Mouse (Mus musculus): ENCODE data around the gene Pelo.

The Pelo gene

DNA sequence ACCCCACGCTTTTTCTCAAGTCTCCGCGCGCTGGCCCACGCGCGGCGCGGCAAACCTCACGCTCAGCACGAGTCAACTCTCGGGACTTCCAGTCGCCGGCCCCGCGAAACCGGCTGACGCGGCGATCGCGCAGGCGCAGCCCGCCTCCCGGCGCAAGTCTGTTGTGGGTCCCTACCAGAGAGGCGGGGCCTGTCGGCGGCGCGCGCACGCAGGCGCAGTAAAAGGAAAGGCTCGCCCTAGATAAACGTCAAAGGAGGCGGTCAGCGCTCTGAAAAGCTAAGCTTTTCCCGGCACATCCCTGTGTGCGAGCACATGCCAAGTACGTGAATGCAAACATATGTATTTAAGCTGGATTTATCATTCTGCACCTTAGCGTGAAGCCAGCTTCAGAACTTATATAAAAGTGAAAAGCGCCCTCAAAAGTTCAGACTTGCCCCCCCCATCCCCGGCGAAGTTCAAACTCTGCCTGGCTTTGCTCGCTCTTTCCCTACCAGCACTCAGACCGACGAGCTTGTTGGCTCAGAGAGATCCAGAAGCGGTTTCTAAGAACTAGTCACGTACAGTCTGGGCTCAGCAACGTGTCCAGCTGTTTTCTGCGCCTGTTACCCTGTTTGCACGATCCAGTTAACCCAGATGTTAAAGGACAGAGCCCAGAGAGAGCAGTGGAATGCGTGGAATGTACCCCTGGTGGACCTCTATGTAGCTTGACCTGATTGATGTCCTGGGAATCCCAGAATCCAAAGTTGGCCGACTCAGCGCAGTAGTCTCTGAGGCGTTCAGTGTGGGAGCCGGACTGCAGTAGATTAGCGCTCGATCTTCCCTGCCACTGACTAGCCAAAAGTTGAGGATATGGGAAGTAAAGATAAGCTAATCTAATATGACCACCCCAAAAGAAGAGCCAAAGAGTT is at the start of gene Pelo:
Pelo (minus strand) TSS at position 118 of the 908 bp plus-strand sequence.
- peak; percentile 95 for DNase-seq

DNA sequence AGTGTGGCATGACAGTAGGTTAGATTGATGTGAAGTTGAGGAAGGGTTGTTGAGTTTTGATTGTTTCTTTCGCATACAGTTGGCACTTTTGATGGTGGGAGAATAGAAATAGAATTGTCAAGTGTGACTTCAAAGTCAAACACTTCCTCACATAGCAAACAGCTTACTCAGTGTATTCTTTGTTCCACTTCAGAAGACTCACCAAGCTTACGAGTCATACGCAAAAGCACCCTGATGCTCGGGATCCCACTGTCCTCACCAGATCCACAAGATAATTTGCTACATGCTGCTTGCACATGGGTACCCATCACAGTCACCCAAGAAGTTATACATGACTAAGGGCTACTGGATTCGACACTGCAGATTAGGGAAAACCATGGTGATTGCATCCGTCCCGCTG is 48.5 kb upstream of the Pelo start:
- no peak for DNase-seq

DNA sequence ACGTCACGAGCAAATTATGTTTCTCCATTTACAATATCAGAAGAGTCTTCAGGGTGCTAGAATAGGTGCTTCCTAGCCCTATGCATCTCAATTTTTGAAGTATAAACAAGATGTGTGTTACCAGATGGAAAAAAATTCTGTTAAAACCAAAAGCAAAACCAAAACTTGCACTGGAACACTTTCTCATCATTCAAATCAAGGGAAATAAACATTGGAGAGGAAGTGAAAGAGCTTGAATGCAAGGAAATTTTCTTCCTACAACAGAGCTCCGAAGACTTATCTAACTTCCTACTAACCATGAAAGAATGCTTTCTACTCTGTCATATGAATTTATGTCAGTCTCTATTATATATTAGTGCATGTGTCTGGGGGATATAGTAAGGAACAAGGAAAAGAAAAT is 46.8 kb upstream of the Pelo start:
- no peak for DNase-seq

DNA sequence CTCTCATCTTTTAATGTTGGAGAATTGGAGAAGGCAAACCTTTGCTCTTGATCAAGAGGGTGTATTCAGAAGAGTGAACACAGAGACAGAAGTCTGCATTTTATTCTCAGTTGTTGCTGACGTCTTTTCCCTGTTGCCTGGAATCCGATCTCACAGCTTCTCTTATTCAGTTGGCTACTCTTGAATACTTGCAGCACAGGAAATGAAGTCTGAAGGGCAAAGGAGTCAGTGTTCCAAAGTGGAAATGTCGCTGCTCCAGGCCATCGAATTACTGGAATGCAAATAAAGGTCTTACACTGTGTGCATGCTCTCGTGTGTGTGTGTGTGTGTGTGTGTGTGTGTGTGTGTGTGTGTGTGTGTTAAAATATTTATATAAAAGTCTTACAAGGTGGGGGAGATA is 42.4 kb upstream of the Pelo start:
- DNase-seq: peak; percentile 2

DNA sequence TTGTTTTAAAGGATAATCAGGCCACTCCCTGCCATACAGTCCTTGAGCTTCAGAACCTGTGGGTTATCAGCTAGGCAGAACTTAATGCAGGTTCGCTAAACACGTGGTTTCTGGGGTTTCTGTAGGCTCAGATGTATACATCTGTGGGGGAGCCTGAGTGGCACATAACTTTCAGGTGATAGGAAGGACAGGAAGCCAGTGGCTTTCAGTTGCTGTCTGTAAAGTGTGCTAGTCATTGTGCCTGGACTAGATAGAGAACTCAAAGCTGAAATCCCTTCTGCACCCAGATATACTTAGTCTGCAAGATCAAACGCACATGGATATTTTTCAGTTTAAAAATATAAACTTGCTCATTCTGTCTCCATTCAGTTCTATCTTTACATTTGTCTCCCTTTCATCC is 41.4 kb upstream of the Pelo start:
- no peak for DNase-seq

DNA sequence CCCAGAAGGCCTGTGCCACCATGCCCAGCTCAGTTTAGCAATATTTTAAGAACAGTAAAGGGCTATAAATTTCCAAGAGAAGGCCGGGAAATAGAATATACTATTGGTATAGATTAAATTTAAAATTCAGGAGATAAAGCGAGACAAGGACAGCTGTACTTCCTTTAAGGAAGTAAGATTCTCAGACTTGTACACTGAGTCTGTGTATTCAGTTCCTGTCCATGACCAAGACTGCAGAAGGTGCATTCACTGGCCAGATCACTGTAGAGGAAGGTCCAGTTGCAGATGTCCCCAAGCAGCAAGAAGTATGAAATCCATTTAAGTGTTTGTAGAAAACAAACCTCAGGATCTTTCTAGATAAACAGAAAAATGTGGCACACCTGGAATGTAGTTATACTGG is 40.0 kb upstream of the Pelo start:
- no peak for DNase-seq

DNA sequence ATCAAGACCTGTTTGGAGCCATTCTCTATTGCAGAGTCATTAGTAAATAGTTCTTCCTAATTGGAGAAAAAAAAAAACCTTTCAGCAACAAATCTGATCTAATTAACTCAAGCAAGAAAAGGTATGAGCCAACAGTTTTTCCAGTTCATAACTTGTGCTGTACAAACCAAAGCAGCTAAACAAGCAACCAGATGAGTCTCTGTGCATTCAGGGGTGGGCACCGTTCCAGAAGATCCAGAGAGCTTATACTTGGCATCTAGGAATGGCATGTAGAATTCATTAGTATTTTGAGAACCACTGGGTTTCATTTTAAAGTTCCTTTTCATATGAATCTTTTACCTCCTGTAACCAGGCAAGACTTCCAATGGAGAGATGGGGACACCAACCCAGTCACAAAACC is 37.8 kb upstream of the Pelo start:
- no peak for DNase-seq

DNA sequence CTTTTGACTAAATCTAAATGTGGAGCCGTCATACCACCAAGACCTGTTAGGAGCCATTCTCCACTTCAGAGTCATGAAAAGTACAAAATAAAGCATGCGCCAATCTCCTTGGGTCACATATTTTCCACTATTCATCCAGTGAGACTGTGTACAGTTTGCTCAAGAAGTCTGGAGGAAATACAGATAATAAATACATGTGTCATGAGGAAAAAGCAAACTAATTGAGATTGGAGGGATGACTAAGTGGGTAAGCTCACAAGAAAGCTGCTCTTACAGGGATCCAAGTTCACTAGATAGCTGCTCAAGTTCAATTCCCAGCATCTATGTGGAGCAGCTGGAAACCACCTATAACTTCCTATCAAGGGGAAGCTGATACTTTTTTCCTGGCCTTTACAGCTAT is 36.5 kb upstream of the Pelo start:
- DNase-seq: no peak

DNA sequence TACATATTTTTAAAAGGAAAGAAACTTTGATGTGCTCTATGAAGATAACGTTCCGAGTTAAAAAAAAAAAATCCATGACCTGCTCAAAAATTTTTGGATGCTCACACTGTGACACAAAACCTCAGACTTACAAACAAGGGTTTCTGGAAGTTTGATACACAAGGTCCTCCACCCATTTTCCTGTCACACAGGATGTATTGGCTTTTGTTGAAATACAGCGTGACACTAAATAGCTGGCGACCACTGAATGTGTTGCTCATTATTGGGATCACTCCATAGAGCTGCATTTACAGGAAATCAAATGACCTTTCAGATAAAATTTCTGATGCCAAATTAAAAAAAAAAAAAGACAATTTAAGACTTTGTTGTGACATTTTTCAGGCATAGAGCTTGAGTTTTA is 35.1 kb upstream of the Pelo start:
- no peak for DNase-seq

DNA sequence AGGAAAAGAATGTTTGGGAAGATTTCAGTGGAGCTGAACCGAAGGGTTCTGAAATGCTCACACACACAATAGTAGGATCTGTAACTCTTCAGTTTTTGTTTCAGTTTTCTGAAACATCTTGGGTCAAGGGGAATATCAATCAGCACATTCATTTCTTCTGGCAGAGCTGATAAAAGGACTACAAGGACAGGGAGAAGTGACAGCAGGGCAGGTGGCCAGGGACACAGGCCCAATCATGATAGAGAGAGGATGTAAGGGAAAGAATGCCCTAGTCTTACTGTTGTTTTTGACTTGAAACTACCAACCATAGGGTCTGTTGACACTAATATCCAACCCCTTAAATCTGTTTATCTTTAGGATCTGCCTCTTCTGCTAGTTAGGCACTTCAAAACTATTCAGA is 34.5 kb upstream of the Pelo start:
- no peak for DNase-seq

DNA sequence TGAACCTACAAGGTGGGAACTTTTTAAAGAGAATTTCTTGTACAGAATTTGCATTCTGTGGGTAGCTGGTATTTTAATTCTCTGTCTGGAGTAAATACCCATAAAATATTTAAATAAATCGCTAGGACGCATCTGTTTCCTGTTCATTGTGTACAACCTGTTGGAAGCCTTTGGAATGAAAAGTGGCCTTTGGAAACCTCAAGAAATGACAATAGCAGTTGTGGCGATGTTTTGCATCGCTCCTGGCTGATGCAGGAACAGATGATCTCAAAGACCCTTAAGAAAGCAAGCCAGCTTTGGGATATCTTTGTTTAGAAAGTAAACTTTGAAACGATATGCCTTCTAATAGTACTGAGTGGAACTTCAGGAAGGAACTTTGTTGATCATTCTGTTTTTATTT is 28.8 kb upstream of the Pelo start:
- no peak for DNase-seq

DNA sequence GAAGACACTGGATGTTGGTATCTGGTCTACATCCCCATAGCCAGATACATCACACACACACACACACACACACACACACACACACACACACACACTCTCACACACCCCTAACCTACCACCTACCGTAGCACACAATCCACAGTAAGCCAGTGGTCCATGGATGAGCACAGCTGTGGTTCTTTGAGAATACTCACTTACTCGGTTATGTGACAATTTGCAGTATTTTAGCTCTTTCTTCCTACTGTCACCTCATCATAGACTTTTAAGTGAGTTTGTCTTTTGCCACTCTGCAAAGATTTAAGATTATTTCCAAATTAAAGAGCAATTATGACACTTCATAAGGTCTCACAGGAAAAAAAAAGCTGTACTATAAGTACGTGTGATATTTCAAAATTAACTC is 28.2 kb upstream of the Pelo start:
- no peak for DNase-seq

DNA sequence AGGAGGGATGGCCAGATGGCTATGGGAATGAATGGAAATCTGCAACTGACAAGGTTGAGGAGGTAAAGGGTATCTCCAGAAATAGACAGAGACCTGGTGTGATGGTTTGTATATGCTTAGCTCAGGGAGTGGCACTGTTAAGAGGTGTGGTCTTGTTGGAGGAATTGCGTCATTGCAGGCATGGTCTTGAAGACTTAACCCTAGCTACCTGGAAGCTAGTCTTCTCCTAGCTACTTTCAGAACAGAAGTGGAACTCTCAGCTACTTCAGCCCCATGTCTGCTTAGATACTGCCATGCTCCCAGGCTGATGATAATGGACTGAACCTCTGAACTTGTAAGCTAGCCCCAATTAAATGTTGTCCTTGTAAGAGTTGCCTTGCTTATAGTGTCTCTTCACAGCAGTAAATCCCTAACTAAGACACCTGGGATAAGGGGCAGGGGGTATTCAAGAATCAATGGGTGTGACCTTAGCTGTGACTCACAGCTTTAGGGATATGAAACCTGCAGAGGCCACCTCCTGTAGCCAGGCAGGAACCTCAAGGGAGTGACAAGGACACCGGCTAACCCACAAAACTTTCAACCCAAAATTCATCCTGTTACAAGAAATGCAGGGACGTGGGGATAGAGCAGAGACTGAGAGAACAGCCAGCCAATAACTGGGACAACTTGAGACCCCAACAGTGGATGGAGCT is 27.1 kb upstream of the Pelo start:
- no peak for DNase-seq

DNA sequence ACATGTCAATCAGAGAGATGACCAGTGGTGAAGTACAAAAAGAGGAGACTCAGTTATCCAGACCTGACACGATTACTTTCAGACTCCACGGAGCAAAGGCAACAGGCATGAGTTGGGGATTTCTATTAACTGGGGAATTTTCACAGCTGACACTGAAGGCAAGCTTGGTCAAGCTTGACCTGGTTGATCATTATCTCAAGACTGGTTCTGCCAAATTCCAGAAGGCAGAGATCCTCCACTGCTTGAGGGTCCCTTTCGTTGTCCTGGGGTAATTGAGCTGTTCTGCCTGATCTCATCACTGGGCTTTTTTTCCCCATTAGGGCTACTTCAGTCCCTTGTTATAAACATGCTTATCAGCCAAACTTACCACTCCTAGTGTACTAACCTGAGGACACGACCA is 19.6 kb upstream of the Pelo start:
- DNase-seq: no peak

DNA sequence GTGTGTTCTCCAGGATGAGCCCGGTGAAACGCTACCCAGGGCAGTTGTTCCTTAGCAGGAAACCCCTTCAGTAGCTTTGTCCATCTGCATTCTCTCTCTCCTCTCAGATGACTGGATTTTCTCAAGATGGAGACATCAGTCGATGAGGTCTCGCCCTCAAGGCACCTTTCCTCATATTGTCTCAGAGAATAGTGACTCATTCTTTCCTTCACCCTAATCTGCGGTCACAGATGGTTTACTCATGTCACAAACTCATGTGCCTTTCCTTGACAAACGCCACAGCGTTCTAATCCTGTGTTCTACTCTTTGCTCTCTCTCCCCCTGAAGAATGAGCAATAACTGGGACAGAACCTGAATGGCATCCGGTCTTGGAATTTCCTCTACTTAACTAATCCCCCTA is 17.4 kb upstream of the Pelo start:
- no peak for DNase-seq

DNA sequence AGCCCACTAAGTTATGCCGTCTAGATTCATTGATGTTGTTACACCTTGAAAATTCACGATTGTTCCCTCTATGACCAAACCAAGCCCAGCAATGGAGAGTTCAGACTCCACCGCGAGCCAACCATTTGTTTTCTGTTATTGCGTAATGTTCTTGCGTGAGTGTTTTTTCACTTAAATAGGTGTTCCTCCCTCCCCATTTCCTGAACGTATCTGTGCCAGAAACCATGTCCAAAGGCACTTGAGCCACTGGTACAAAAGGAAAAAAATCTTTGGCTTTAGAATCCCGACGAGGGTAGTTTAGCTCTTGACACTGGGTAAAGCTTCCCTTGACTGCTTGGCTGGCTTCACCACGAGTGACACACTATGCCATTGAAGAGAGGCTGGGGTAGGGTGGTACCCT is 16.2 kb upstream of the Pelo start:
- DNase-seq: no peak

DNA sequence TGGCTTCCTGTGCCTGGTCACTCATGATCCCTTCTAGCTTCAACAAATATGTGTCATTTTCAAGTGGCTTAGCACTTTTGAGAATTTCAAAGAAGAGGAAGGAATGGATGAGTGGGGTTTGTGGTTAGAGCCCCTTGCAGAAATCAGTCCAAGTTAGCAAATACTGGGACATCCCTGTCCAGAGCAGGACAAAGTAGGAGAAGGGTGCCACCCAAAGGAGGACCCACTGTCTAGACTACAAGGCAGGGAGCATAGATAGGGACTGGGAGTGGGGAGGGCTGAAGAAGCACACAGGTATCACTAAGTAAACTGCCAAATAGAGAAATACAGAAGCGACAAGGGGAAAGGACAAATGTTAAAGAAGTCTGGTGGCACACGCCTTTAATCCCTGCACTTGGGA is 12.8 kb upstream of the Pelo start:
- DNase-seq: no peak

DNA sequence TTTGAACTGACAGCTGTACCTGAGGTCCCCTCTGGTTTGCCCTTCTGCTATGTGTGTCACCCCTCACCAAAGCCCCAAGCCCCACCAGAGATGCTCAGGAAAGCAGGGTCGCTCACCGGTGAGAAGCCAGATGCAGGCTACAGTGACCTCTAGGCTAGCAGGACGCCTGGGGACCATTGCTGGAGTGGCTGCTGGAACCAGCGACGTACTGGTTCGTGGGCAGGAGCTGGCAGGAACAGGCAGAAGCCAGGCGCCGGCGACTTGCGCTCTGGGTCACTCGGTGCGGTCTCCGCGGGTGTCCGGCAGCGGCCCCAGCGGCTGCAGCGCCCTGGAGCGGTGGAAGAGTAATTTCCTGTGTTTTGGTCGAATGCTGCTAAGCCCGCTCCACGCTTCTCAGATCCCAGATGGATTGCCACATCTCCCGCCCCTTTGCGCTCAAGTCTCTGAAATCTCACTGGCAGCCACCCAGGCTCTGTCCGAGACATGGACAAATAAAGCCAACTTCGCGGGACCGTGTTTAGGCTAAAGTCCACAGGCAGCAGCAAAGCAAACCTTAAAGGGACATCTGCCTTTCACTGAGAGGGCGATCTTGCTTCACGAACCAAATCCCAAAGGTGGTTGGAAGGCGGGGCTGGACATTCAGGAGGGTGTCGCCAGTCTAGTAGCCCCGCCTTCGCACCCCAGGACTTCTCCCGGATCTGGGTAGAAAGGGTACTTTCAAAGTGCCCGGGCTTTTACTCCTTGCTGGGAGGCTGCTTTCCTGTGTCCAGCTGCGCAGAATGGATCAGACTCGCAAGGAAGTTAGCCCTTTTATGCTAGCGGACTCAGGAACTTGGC is 11.6 kb upstream of the Pelo start, which contains the start of the genes Gm49395 and Itga1:
Gm49395 (minus strand) TSS at position 567 of the 837 bp plus-strand sequence.
Itga1 (minus strand) TSS at position 610 of the 837 bp plus-strand sequence.
- DNase-seq: peak; percentile 67

DNA sequence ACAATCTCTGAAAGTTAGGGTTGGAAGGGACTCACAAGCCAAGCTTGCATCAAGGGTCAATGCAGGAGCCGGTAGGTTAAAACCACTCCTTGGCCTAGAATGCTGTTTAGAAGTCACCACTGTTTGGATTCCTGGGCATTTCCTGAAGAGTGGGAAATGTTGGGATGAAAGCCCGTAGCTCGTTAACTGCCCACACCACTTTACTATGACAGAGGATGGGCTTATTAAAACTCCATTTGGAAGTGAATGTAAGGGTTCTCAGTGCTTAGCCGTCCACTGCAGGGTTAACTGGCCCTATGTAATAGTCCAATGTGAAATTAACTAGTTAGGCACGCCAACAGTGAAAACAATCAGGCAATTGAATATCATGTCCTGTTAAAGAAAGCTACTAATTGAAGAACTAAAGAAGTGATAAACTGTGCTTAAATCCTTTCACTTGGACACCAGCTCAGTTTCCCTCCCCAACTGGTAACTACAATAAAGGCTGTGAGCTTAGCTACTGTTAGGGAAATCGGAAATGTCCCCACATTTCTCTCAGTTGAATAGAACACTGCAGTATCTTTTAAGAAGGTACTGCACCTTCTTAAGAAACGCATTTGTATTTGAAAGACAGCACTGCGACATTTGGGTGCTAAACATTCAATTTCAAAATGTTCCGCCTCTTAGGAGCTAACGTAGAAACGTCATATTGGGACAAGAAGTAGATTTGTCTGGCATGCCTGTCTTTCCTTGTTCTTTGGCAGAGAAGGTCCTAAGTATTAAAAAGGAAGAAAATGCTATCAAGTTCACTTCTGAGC is 10.6 kb upstream of the Pelo start:
- no peak for DNase-seq

DNA sequence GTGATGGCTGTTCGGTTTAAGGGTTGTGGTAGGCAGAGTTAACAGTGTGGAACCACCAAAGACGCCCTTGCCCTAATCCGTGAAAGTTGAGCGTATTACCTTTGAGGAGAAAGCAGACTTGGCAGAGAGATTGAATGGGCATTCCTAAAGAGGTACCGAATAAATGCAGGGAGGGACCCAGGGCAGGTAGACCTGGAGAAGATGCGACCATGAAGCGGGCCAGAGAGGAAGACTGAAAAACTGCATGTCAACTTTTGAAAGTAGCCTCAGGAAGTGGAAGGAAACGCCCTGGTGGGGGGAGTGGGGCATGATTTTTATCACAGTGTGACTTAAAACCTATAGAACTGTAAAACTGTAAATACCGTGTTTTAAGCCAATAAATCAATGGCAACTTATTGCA is 9.4 kb upstream of the Pelo start:
- no peak for DNase-seq

DNA sequence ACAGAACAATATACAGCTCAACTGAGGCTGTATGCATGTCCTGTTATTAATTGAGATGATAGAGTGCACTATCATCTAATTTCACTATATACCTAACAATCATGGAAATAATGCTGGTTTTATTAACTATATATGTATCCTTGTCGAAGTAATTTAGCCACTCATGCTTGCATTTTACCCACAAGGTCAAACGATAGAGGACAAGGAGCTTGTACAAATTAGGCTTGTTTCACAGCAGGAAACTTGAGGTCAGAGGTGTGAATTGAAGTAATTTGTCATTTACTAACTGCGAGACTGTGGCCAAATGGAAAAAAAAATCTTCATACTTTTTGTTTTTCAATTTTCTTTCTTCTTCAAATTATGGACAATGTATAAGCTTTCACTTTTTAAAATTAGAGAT is 8.2 kb upstream of the Pelo start:
- DNase-seq: no peak

DNA sequence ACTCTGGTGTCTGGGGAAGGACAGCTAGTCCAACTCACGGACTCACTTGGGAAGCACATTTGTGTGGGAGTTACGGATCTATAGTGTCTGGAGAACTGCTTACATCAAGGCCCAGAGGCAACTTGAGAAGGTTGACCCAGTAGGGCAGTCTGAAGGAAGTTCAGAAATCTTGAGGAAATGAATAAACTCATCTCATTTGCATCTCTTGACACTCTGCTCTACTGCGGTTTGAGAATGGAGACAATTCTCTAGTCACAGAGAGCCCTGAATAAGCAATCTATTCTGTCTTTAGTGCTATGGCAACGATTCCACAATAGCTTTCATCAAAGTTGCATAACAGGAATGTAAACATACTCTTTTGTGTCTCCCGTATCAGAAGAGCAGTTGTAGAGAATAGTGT is 7.0 kb upstream of the Pelo start:
- no peak for DNase-seq

DNA sequence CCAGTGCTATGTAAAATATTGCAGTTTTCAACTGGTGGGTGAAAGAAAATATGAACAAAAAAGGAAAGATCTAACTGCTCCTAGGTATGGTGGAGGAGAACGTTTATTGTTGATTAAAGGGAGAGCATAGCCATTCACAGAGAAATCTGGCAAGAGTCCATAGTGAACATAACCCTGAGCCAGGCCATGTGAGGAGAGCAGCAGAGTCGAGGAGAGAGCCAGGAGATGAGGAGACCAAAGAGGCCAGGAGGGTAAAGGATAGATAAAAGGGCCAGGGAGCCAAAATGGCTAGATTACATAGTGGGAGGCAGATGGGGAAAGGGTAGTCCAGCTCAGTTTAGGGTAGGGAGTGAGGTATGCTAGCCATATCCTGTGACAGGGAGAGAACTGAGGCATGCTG is 6.2 kb upstream of the Pelo start:
- DNase-seq: no peak
